Mouse (Mus musculus) frontal cortex, postnatal 10 days (tissue): ENCODE measurements around the gene Usp2.
A peak's percentile ranks its signal among the peaks of the same experiment; 100 is the strongest.
"Not testable (repeated sequence)": the region's sequence is repeated elsewhere in the genome, so short reads cannot be mapped to it uniquely, and the experiment has no call there.

Experiments
- DNase-seq, 2 experiments: peaks; one replicate each; pipeline ENCODE4 v3.0.0; 2022; ENCODE audit warnings: low spot score in 2 of 2, mixed read lengths in 1 of 2

The Usp2 gene

GRCm38 (mm10) chr9:44088877-44089608 lies 22.2 kb downstream of the Usp2 start:
- DNase-seq, result no peak

- peak; percentile 74 to 78 for DNase-seq
Measured at GRCm38 (mm10) chr9:44093612-44094503, 27.0 kb downstream of the Usp2 start.

- no peak for DNase-seq
Measured at GRCm38 (mm10) chr9:44094737-44095136, 27.9 kb downstream of the Usp2 start.

GRCm38 (mm10) chr9:44095781-44096180 lies 29.0 kb downstream of the Usp2 start:
- no peak for DNase-seq

GRCm38 (mm10) chr9:44096536-44096935 lies 29.7 kb downstream of the Usp2 start:
- DNase-seq, result no peak

GRCm38 (mm10) chr9:44101490-44101889 lies 34.7 kb downstream of the Usp2 start, which contains the start of gene Mfrp:
Mfrp (plus strand) TSS chr9:44101729.
- no peak for DNase-seq

GRCm38 (mm10) chr9:44104881-44105280 lies 38.1 kb downstream of the Usp2 start:
- DNase-seq, result no peak

- DNase-seq, result no peak
Measured at GRCm38 (mm10) chr9:44105781-44106180, 39.0 kb downstream of the Usp2 start.

- DNase-seq, result no peak
Measured at GRCm38 (mm10) chr9:44106182-44106581, 39.4 kb downstream of the Usp2 start.

GRCm38 (mm10) chr9:44106596-44106995 lies 39.8 kb downstream of the Usp2 start:
- DNase-seq, result no peak

- peak; percentile 78 to 81 for DNase-seq
Measured at GRCm38 (mm10) chr9:44107110-44107509, 40.3 kb downstream of the Usp2 start, which contains the start of gene C1qtnf5. C1qtnf5 (plus strand) TSS chr9:44107245.

- peak in 1 of 2 experiments; percentile 48 for DNase-seq
Measured at GRCm38 (mm10) chr9:44107557-44108179, 40.8 kb downstream of the Usp2 start.

- no peak for DNase-seq
Measured at GRCm38 (mm10) chr9:44108269-44109055, 41.6 kb downstream of the Usp2 start.

- peak in 1 of 2 experiments; percentile 77 for DNase-seq
Measured at GRCm38 (mm10) chr9:44109360-44110095, 42.7 kb downstream of the Usp2 start.

- not testable (repeated sequence) for DNase-seq
Measured at GRCm38 (mm10) chr9:44111909-44112308, 45.1 kb downstream of the Usp2 start.

- DNase-seq, result peak; percentile 95
Measured at GRCm38 (mm10) chr9:44113105-44113789, 46.4 kb downstream of the Usp2 start, which contains the start of the genes Gm49380 and Rnf26. Gm49380 (minus strand) TSS chr9:44113500. Rnf26 (minus strand) TSS chr9:44113517.

- DNase-seq, result no peak
Measured at GRCm38 (mm10) chr9:44114453-44114852, 47.6 kb downstream of the Usp2 start.

GRCm38 (mm10) chr9:44115599-44115998 lies 48.8 kb downstream of the Usp2 start:
- no peak for DNase-seq

- DNase-seq, result no peak
Measured at GRCm38 (mm10) chr9:44116182-44116581, 49.4 kb downstream of the Usp2 start.

- DNase-seq, result no peak
Measured at GRCm38 (mm10) chr9:44119011-44119410, 52.2 kb downstream of the Usp2 start.
